Mouse (Mus musculus): ENCODE data around the gene Gpr132. TPM values are rescaled to one million over a fixed set of nuclear protein-coding genes. Genes with fewer than 3 reads are reported as not detected.
A peak's percentile ranks its signal among the peaks of the same experiment; 100 is the strongest.

The Gpr132 gene
- polyA plus RNA-seq, 1 experiment: 256 TPM

GRCm38 (mm10) chr12:112804046-112804445 lies 64.0 kb downstream of the Gpr132 start:
- peaks cover 11% of the 10 kb centered on the region for H3K27me3 ChIP-seq (ENCODE audit: control insufficient read depth, insufficient read depth, low read length)
- WGBS: 39% methylated on average over 13 of the region's 13 CpGs

DNA sequence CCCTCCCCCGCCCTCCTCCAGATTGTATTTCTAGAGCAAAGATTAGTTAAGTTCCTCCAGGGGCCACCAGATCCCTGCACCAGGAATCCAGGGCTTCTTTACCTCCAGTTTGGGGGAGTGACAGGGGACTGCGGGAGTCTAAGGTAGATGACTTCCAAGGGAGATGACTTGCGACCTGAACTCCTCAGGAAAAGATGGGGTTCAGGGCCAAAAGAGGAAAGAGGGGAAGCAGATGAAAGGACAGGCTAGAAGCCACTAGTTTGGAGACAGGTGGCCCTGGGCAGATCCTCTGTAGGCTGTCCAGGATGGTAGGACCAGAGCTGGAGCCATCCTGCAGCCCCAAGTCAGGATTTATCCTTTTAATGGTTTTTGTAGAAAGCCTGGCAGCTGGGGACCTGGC lies 65.1 kb downstream of the Gpr132 start:
- WGBS: 55% methylated on average over 3 of the region's 3 CpGs
- no peak for DNase-seq
- no peak overlapping the region for H3K4me3 ChIP-seq (ENCODE audit: control insufficient read depth, insufficient read depth, low read length)
- TF ChIP-seq POLR2A (IDR thresholded peaks at IDR 0.05; ENCODE audit: control insufficient read depth, extremely low read depth, insufficient read depth, low read length, poor library complexity) (no peak), CTCF (IDR thresholded peaks at IDR 0.05; ENCODE audit: borderline replicate concordance, control insufficient read depth, extremely low read depth, insufficient read depth, low read length, poor library complexity) (no peak)
- H3K27me3 ChIP-seq (ENCODE audit: control insufficient read depth, insufficient read depth, low read length): peaks cover 10% of the 10 kb centered on the region
- peaks cover 6% of the 10 kb centered on the region; the same call in 1 of the 2 replicates for H3K4me1 ChIP-seq (replicated peaks; ENCODE audit: control insufficient read depth, insufficient read depth, low read length)
- H3K36me3 ChIP-seq (ENCODE audit: control insufficient read depth, insufficient read depth, low read length): no peaks in the 10 kb centered on the region
- H3K27ac ChIP-seq (ENCODE audit: control insufficient read depth, insufficient read depth, low read length): no peak overlapping the region

More at GRCm38 (mm10) chr12:112804046-112804445, 64.0 kb downstream of the Gpr132 start:
- Histone ChIP-seq H3K36me3 (ENCODE audit: control insufficient read depth, insufficient read depth, low read length) (no peaks in the 10 kb centered on the region), H3K4me1 (replicated peaks; ENCODE audit: control insufficient read depth, insufficient read depth, low read length) (peaks cover 12% of the 10 kb centered on the region), H3K27ac (ENCODE audit: control insufficient read depth, insufficient read depth, low read length) (no peak overlapping the region), H3K4me3 (ENCODE audit: control insufficient read depth, insufficient read depth, low read length) (no peak overlapping the region)
- TF ChIP-seq POLR2A (IDR thresholded peaks at IDR 0.05; ENCODE audit: control insufficient read depth, extremely low read depth, insufficient read depth, low read length, poor library complexity) (no peak), CTCF (IDR thresholded peaks at IDR 0.05; ENCODE audit: borderline replicate concordance, control insufficient read depth, extremely low read depth, insufficient read depth, low read length, poor library complexity) (no peak)
- no peak for DNase-seq

DNA sequence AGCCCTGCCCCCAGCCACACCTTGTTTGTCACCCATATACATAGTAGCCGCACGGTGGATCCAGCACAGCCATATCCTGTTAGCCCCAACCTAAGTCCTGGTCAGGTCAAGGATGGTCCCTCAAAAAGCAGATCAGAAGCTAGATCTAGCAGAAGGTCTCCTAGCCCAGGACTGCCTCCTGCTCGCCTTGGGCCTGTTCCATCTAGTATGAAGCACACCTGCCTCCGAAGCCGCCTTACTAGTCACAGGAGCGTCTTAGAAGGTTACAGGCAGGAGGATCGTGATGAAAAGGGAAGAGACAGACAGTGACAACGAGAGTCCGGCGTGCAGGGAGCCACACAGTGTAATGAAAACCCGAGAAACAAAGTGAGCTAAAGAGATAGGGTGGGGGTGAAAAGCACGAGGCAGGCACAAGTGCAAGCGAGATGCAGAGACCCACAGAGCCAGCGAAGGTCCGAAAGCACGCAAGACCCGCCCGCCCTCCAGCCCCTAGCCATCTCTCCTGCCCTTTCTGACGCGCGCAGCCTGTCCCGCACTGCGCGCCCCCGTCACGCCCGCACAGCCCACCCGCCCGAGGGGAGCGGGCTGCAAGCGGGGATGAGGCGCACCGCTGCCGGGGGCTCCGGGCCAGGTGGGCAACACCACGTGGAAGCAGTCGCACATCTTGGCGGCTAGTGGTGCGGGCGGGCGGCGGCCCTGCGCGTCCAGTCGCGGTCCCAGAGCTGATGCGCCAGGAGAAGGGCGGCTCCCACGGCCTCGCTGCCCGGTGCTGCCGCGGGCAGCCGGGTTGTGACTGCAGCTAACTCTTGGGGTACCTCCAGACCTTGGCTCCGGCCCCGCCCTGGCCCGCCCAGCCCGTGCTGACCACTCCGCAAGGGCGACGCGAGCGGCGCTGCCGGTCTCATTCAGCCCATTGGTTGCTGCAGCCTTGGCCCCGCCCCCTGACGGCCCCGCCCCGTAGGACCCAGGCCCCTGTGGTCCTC lies 65.9 kb downstream of the Gpr132 start, which contains the start of gene Ahnak2:
TSS of gene Ahnak2 (minus strand) at position 794 of the 983 bp plus-strand sequence.
- H3K27ac ChIP-seq (ENCODE audit: control insufficient read depth, insufficient read depth, low read length): no peak within 1 kb of the TSS
- no peak for DNase-seq
- peaks cover 10% of the 10 kb centered on the region for H3K27me3 ChIP-seq (ENCODE audit: control insufficient read depth, insufficient read depth, low read length)
- H3K4me3 ChIP-seq (ENCODE audit: control insufficient read depth, insufficient read depth, low read length): peak within 1 kb of the TSS; percentile 13; the same call in 1 of the 2 replicates
- 8% methylated on average over 67 of the region's 69 CpGs for WGBS
- no peaks in the 10 kb centered on the region for H3K36me3 ChIP-seq (ENCODE audit: control insufficient read depth, insufficient read depth, low read length)
- H3K4me1 ChIP-seq (replicated peaks; ENCODE audit: control insufficient read depth, insufficient read depth, low read length): peaks cover 6% of the 10 kb centered on the region; the same call in 1 of the 2 replicates
- TF ChIP-seq CTCF (IDR thresholded peaks at IDR 0.05; ENCODE audit: borderline replicate concordance, control insufficient read depth, extremely low read depth, insufficient read depth, low read length, poor library complexity) (no peak), POLR2A (IDR thresholded peaks at IDR 0.05; ENCODE audit: control insufficient read depth, extremely low read depth, insufficient read depth, low read length, poor library complexity) (no peak)

Other genes starting within 250 kb of the Gpr132 start
- 10.9 and 14.2 TPM in 2 replicates for gene Adssl1, start 248.2 kb downstream of the Gpr132 start, polyA plus RNA-seq (2012; rRNA removed)
- 131 and 134 TPM in 2 replicates for gene Siva1, start 223.5 kb downstream of the Gpr132 start, polyA plus RNA-seq (2012; rRNA removed)
- gene Akt1, start 193.3 kb downstream of the Gpr132 start, polyA plus RNA-seq (2012; rRNA removed): 220 and 229 TPM in 2 replicates
- 15.9 and 17.8 TPM in 2 replicates for gene Zbtb42, start 189.4 kb downstream of the Gpr132 start, polyA plus RNA-seq (2012; rRNA removed)
- gene Cep170b, start 147.8 kb downstream of the Gpr132 start, polyA plus RNA-seq (2012; rRNA removed): 21.1 and 22.8 TPM in 2 replicates
- 82.3 and 99.8 TPM in 2 replicates for gene Pld4, start 107.6 kb downstream of the Gpr132 start, polyA plus RNA-seq (2012; rRNA removed)
- 3.3 and 4.0 TPM in 2 replicates for gene Ahnak2, start 65.6 kb downstream of the Gpr132 start, polyA plus RNA-seq (2012; rRNA removed)
- 2.8 and 2.9 TPM in 2 replicates for gene Clba1, start 59.3 kb downstream of the Gpr132 start, polyA plus RNA-seq (2012; rRNA removed)
- gene Cdca4, start 38.8 kb downstream of the Gpr132 start, polyA plus RNA-seq (2012; rRNA removed): 124 and 126 TPM in 2 replicates
- 58.7 and 61.5 TPM in 2 replicates for gene Jag2, start 61.5 kb upstream of the Gpr132 start, polyA plus RNA-seq (2012; rRNA removed)
- gene Nudt14, start 73.9 kb upstream of the Gpr132 start, polyA plus RNA-seq (2012; rRNA removed): 58.8 and 59.6 TPM in 2 replicates
- gene Btbd6, start 108.3 kb upstream of the Gpr132 start, polyA plus RNA-seq (2012; rRNA removed): 69.7 and 87.6 TPM in 2 replicates
- gene Brf1, start 132.5 kb upstream of the Gpr132 start, polyA plus RNA-seq (2012; rRNA removed): 247 and 304 TPM in 2 replicates
- gene Pacs2, start 146.3 kb upstream of the Gpr132 start, polyA plus RNA-seq (2012; rRNA removed): 60.3 and 66.6 TPM in 2 replicates
- gene Tex22, start 206.3 kb upstream of the Gpr132 start, polyA plus RNA-seq (2012; rRNA removed): 0.31 and 0.66 TPM in 2 replicates
- gene Mta1, start 230.1 kb upstream of the Gpr132 start, polyA plus RNA-seq (2012; rRNA removed): 163 and 208 TPM in 2 replicates

Data from thymus, adult 2 months (tissue).